Mouse (Mus musculus): ENCODE measurements around the gene Iqcj.

- TF ChIP-seq POLR2A (IDR thresholded peaks at IDR 0.05; ENCODE audit: insufficient read length, low read depth) (no peak), E2F4 (IDR thresholded peaks at IDR 0.05; ENCODE audit: insufficient read depth) (no peak), MAX (IDR thresholded peaks at IDR 0.05; ENCODE audit: low read depth) (no peak), MYOG (IDR thresholded peaks at IDR 0.05; ENCODE audit: control insufficient read depth in 1 of 3, insufficient read depth in 1 of 3, insufficient read length in 2 of 3, low read depth in 2 of 3) (no peak), POLR2AphosphoS2 (IDR thresholded peaks at IDR 0.05; ENCODE audit: insufficient read length, low read depth) (no peak), REST (IDR thresholded peaks at IDR 0.05; ENCODE audit: insufficient read depth, insufficient read length) (no peak), USF1 (IDR thresholded peaks at IDR 0.05; ENCODE audit: low read depth) (no peak), CEBPB (IDR thresholded peaks at IDR 0.05; ENCODE audit: insufficient read depth, poor library complexity, severe bottlenecking) (no peak), TCF12 (IDR thresholded peaks at IDR 0.05; ENCODE audit: insufficient read depth, poor library complexity, severe bottlenecking) (no peak), MYOD1 (IDR thresholded peaks at IDR 0.05; ENCODE audit: control insufficient read depth in 1 of 3, insufficient read length in 2 of 3, low read depth in 2 of 3) (no peak), SRF (IDR thresholded peaks at IDR 0.05; ENCODE audit: control insufficient read depth, insufficient read length, low read depth) (no peak)
Measured at GRCm38 (mm10) chr3:68045475-68046416, 153.7 kb downstream of the Iqcj start.

Data from myocyte (in vitro differentiated cells).